In genomic region chr6:51404502-51404901, GRCm38 (mm10) we compare ENCODE assay signal across 30 mouse cellular contexts. TPM values are rescaled to one million over a fixed set of nuclear protein-coding genes. Genes with fewer than 3 reads are reported as not detected.
DNase-seq lines count a peak whose midpoint lies in the region; ATAC-seq and TF ChIP-seq lines count a peak whose summit lies in the region.
"Had no signal": no experiment of that assay in that cellular context is flagged by ENCODE, and none has a peak within 500 bp of the region (broad histone marks: within the 10 kb centered on the region; RNA-seq: fewer than 3 reads in every experiment).

No protein-coding gene starts in this region.

- no peaks in the 10 kb centered on the region for H3K36me3 ChIP-seq in heart, embryonic 12.5 days
- no peaks in the 10 kb centered on the region for H3K36me3 ChIP-seq in stomach, postnatal 0 days (ENCODE audit: control insufficient read depth, insufficient read depth, low read length)
- H3K36me3 ChIP-seq: embryonic facial prominence, embryonic 13.5 days; embryonic facial prominence, embryonic 15.5 days; forebrain, embryonic 10.5 days; forebrain, embryonic 12.5 days; G1E had no signal

- H3K27me3 ChIP-seq in heart, embryonic 12.5 days (replicated peaks), result no peaks in the 10 kb centered on the region
- H3K27me3 ChIP-seq in stomach, postnatal 0 days (ENCODE audit: control insufficient read depth, insufficient read depth, low read length), result no peaks in the 10 kb centered on the region
- H3K27me3 ChIP-seq: CH12.LX; embryonic facial prominence, embryonic 13.5 days; embryonic facial prominence, embryonic 15.5 days; forebrain, embryonic 12.5 days; Patski had no signal

- DNase-seq in heart, adult 18-20 months, result no peak
- peak; percentile 25 for DNase-seq in stomach, postnatal 0 days (ENCODE audit: low spot score)
- no peak for DNase-seq in spleen, postnatal 14 days (ENCODE audit: low spot score in 2 of 2)
- no peak for DNase-seq in frontal cortex, postnatal 36 days (ENCODE audit: low spot score in 2 of 2)
- no peak for DNase-seq in left cerebral cortex, postnatal 36 days (ENCODE audit: low spot score in 2 of 2)
- DNase-seq: adrenal gland, adult 8-10 months; adrenal gland, postnatal 14 days; adrenal gland, postnatal 36 days; B cell, adult 2 months; cerebellum, adult 11-12 months; cerebellum, adult 2 months; cerebellum, adult 9-10 months; cerebellum, postnatal 10 days; cerebellum, postnatal 25 days; embryo, embryonic 11 days had no signal

- H3K4me3 ChIP-seq in heart, embryonic 12.5 days, result no peak overlapping the region
- H3K4me3 ChIP-seq in stomach, postnatal 0 days (ENCODE audit: low read depth, low read length), result no peak overlapping the region
- H3K4me3 ChIP-seq: embryonic facial prominence, embryonic 13.5 days; embryonic facial prominence, embryonic 15.5 days; erythroblast, embryonic 14.5 days; forebrain, embryonic 10.5 days; forebrain, embryonic 12.5 days had no signal

- no peak for TF ChIP-seq CTCF in stomach, postnatal 0 days (IDR thresholded peaks at IDR 0.05; ENCODE audit: low read depth)

- H3K27ac ChIP-seq in heart, embryonic 12.5 days (ENCODE audit: poor library complexity, severe bottlenecking), result no peak overlapping the region
- H3K27ac ChIP-seq in stomach, postnatal 0 days (replicated peaks), result no peak overlapping the region
- H3K27ac ChIP-seq: embryonic facial prominence, embryonic 13.5 days; embryonic facial prominence, embryonic 15.5 days; forebrain, embryonic 10.5 days; forebrain, embryonic 12.5 days had no signal

- H3K4me2 ChIP-seq in heart, embryonic 12.5 days, result no peak overlapping the region
- no peak overlapping the region for H3K4me2 ChIP-seq in stomach, postnatal 0 days (replicated peaks; ENCODE audit: low read depth)
- H3K4me2 ChIP-seq: embryonic facial prominence, embryonic 13.5 days; embryonic facial prominence, embryonic 15.5 days; forebrain, embryonic 12.5 days had no signal

- no peak for TF ChIP-seq EP300 in stomach, postnatal 0 days (optimal IDR thresholded peaks at IDR 0.05)

- WGBS in heart, embryonic 12.5 days, result 38% methylated on average over 4 of the region's 4 CpGs
- 58% methylated on average over 4 of the region's 4 CpGs for WGBS in stomach, postnatal 0 days

- H3K9ac ChIP-seq in heart, embryonic 12.5 days, result no peak overlapping the region
- H3K9ac ChIP-seq in stomach, postnatal 0 days (ENCODE audit: low read length), result no peak overlapping the region
- H3K9ac ChIP-seq: embryonic facial prominence, embryonic 13.5 days; embryonic facial prominence, embryonic 15.5 days; forebrain, embryonic 12.5 days had no signal

- intact Hi-C loops in left cerebral cortex, postnatal 36 days (cut with DNase I), result no loop called here

- H3K9me3 ChIP-seq in heart, embryonic 12.5 days (replicated peaks), result no peaks in the 10 kb centered on the region
- no peaks in the 10 kb centered on the region for H3K9me3 ChIP-seq in stomach, postnatal 0 days (ENCODE audit: control insufficient read depth, low read length)
- H3K9me3 ChIP-seq: embryonic facial prominence, embryonic 13.5 days; embryonic facial prominence, embryonic 15.5 days; forebrain, embryonic 10.5 days; forebrain, embryonic 12.5 days; G1E had no signal

- 0 out of 2 replicates have a peak, but pooled peaks have one; percentile 25 for ATAC-seq in heart, embryonic 12.5 days (ENCODE audit: insufficient number of reproducible peaks, low FRiP score)
- 0 out of 2 replicates have a peak, but pooled peaks have one; percentile 47 for ATAC-seq in common myeloid progenitor, adult 5-6 weeks (replicated peaks; ENCODE audit: low read depth, poor library complexity, severe bottlenecking)
- 0 out of 2 replicates have a peak, but pooled peaks have one; percentile 37 for ATAC-seq in megakaryocyte-erythroid progenitor cell, adult 5-6 weeks (replicated peaks; ENCODE audit: low FRiP score, low TSS enrichment, poor library complexity, severe bottlenecking)
- ATAC-seq in stomach, postnatal 0 days (ENCODE audit: low FRiP score, low TSS enrichment), result no peak
- ATAC-seq: activated CD4-positive, CD25-positive, alpha-beta regulatory T cell, adult 4 months; CD4-positive, CD25-positive, alpha-beta regulatory T cell, adult 4 months; forebrain, embryonic 14.5 days; forebrain, embryonic 16.5 days; Patski had no signal

- peaks cover 27% of the 10 kb centered on the region for H3K4me1 ChIP-seq in heart, embryonic 12.5 days (replicated peaks)
- no peaks in the 10 kb centered on the region for H3K4me1 ChIP-seq in stomach, postnatal 0 days (replicated peaks; ENCODE audit: control insufficient read depth, insufficient read depth)
- H3K4me1 ChIP-seq: embryonic facial prominence, embryonic 13.5 days; forebrain, embryonic 12.5 days had no signal

RNA-seq across cellular contexts. Expression of gene Nfe2l3, which starts 28.0 kb away (rescaled TPM):
- 5.3 and 5.4 TPM in 2 replicates for polyA plus RNA-seq in heart, embryonic 12.5 days (2016; fragmentation: Nextera tagmentation; extraction: Ambion mirVana)
- total RNA-seq in heart, adult 18-20 months (2021), result under 1 TPM in 1 of 2 experiments, not detected in 1; 0.18 TPM
- 0.87 and 0.96 TPM in 2 replicates for total RNA-seq in common myeloid progenitor, adult 5-6 weeks (2017)
- total RNA-seq in megakaryocyte-erythroid progenitor cell, adult 5-6 weeks (2014; fragmentation: Nextera tagmentation), result not detected in 2 replicates
- total RNA-seq in megakaryocyte-erythroid progenitor cell, adult 5-6 weeks (2017), result not detected in 2 replicates
- 19.6 and 20.9 TPM in 2 replicates for polyA plus RNA-seq in stomach, postnatal 0 days (2015; fragmentation: Nextera tagmentation; extraction: Ambion mirVana)
- total RNA-seq in left cerebral cortex, postnatal 36 days (2021), result 1 to 10 TPM; 2.7 to 4.3 TPM
- total RNA-seq: adrenal gland, adult 8-10 months had no signal
- polyA plus RNA-seq: erythroblast, embryonic 14.5 days; G1E had no signal
